Mouse (Mus musculus): ENCODE data around the gene Fam120b.

Fam120b gene

GRCm38 (mm10) chr17:15395997-15396675 is at the start of gene Fam120b:
Gene Fam120b (plus strand): TSS chr17:15396202.
- peak; percentile 88 for DNase-seq

DNA sequence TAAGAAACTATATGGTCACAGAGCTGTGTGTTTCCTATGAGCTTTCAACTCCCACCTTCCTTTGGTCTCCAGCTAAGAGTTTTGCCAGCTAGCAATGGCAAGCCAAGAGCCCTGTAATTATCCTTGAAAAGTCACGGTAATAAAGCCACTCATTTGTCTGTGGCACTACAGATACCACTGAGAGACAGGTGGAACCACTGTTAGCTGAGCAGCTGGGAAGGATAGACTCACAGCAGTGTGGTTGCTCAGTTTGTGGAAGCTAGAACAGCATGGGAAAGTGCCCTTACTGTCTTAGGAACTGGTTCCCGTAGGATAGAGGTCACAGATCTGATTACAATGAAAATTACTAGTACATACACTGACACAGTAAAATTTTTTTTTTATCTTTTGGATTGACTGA is 45.9 kb upstream of the Fam120b start:
- DNase-seq, result no peak

DNA sequence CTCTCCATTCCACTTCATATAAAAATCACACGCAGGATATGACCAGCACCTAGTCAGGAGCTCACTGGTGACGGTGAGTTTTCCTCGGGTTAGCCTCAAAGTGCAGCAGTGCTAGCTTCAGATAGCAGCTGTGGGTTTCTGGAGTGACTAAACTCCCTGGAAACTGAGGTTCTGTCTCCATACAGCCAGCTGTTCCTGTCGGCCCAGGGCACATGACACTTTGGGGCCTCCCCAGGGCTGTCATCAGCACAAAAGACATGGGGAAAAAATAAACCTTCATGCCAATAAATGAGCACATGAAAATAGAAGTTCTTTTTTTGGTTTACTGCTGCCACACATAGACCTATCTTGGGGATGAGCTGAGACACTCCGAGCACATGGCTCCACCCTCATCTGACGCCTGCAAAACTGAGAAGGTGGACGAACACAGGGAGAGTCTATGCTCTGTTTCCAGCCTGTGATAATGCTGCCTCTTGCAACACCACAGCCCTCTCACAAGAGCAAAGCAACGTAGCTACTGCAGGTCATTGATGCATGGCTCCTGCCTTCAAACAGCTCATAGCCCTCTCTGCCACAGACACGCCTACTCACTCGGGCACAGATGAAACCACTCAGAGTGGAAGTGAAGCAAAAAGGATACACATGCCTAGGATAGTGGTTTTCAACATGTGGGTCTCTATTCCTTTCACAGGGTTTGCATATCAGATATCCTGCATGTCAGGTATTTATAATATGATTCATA is 43.0 kb upstream of the Fam120b start:
- no peak for DNase-seq

DNA sequence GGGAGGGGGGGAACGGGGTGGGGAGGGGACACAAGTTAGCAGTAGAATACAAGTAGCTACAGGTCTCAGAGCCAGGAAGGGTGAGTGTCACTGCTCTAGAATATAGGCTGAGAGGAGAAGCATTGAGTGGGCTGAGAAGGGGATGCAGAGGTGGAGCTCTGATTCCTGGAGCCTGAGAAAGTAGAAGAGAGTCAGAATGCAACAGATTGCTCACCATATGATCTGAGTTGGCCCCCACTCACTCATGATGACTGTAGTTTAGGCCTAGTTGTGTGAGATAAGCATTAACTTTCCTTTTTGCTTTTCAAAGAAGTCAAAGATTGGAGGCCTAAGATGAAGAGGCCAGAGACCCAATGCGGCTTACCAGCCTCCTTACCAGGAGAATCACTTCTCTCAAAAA is 42.0 kb upstream of the Fam120b start:
- no peak for DNase-seq

- DNase-seq, result no peak
These were observed 40.9 kb upstream of the Fam120b start for GRCm38 (mm10) chr17:15355072-15355471.

DNA sequence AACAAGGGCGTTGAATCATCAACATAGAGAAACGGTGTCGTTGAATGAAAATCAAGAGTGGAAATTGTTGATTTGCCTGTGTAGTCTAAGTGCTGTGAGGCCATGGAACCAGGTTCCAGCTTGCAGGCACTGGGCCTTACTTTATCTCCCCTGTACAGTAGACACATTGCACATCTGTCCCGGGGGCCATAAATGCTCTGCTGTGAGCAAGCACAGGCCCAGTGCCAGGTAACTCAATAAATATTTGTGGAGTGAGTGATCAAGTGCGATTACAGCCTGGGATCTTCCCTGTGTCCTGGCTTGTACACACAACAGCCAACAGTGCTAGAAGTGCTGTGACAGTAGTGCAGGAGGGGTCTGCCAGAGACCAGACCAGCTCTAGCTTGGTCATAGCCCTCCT is 39.5 kb upstream of the Fam120b start:
- DNase-seq, result no peak

GRCm38 (mm10) chr17:15357071-15357470 is 38.9 kb upstream of the Fam120b start:
- DNase-seq, result no peak

DNA sequence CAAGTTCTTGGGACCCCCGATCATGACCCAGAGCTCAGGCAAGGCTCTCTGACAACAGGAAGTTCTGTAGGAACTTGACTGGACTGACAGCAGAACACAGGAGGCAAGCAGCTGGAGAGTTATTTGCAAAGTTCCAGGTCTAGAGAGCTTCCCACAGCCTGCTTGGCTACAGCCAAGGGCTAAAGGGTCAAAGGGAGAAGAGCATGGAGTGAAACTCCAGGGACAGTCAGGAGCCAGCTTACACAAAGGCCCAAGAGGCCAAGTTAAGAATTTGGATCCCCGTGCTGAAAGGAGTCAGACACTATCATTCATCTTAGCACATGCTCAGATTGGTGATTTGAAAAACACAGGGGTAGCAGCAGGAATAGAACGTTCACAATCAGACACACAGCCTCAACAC is 32.3 kb upstream of the Fam120b start:
- DNase-seq, result no peak

GRCm38 (mm10) chr17:15365650-15366049 is 30.4 kb upstream of the Fam120b start:
- DNase-seq, result no peak

- DNase-seq, result no peak
These were observed 25.6 kb upstream of the Fam120b start for GRCm38 (mm10) chr17:15370401-15370800.

GRCm38 (mm10) chr17:15371967-15372835 is 23.8 kb upstream of the Fam120b start:
- DNase-seq, result peak; percentile 57

GRCm38 (mm10) chr17:15372931-15373652 is 22.9 kb upstream of the Fam120b start:
- DNase-seq, result no peak

DNA sequence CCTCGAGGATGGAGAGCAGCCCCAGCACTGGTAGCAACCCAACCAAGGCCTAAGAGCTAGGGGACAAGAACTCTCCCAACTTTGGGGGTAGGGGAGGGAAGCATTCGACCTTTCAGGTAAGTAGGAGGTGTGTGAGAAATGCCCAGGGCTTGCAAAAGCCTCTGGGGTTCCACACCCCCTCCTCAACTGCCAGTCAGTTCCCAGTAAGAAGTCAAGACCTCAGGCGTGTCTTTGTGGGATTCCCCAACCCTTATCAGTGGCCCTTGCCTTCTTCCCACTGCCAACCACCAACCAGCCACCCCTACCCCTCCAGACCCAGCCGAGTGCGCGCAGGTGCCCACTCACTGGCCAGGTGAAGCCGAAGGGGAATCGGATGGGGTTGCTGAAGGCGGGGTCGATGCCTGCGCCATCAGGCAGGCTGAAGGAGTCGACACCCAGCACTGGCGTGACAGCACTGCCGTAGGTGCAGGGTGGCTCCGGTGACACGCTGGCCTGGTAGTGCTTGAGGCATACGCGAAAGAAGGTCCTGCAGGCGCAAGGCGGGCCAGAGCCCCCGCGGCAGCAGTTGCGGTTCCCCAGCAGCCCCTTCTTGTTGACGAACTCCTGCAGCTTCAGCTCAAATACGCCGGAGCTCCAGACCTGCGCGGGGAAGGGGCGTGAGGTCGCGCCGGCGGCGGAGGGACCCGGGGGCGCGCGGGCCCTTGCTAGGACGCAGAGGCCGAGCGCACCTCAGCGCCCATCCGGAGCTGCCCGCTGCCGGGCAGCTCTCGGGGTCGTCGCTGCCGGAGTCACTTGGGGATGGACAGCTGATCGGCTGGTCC is 21.5 kb upstream of the Fam120b start:
- DNase-seq, result peak; percentile 35

DNA sequence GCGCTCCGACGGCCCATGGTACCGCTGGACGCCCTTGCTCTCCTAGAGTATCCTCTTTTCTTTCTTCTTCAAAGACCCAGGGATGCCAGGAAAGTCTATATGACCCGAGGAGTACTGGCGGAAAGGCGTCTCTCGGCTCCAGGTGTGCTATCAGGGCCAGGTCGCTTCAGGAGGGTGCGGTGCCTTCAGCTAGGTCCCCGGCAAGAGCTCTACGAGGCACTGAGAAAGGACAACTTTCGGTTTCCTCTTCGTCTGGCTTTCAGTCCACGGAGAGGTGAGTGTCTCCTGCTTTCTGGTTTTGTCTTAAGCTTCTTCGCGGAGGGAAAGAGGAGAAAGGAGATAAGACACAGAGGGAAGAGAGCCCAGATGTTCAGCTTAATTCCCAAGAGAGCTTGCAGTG is 20.8 kb upstream of the Fam120b start:
- DNase-seq, result no peak

DNA sequence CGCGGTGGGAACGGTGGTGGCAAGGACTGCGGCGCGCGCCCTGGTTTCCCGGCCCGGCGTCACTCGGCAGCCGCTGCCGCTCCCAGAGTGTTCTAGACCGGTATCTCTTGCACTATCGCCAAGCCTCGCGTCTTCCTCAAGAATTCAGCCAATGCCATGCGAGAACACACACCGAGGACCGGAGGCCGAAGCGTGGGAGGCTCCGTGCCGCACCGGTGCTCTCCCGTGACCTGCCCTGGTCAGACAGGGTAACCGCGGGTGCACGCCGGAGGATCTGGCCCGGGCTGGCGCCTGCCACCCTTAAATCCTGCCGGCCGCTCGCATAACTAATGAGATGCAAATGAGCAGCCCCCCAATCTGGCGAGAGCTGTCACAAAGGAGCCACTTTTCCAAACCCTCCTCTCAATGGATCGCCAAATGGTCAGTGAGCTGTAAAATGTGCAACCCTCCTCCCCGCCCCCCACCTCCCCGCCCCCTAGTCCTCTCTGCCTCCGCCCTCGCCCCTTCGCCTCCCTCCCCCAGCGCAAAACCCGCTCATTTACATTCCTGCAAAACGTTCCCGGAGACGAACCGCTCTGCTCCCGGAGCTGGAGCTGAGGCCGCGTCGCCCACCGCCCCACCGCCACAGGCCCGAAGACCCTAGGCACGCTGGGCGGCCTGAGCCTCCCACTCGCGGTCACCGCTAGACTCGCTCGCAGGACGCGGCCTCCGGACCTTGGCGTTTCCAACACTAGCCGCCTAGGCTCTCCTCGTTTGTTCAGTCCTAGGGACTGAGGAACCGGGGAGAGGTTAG is 20.1 kb upstream of the Fam120b start:
- DNase-seq, result peak; percentile 89

- no peak for DNase-seq
These were observed 19.4 kb upstream of the Fam120b start, which contains the start of gene Dll1 for GRCm38 (mm10) chr17:15376494-15377181. Gene Dll1 (minus strand): TSS chr17:15376872.

- peak; percentile 43 for DNase-seq
These were observed 18.1 kb upstream of the Fam120b start for GRCm38 (mm10) chr17:15377901-15378300.

- DNase-seq, result no peak
These were observed 17.4 kb upstream of the Fam120b start for GRCm38 (mm10) chr17:15378413-15379109.

DNA sequence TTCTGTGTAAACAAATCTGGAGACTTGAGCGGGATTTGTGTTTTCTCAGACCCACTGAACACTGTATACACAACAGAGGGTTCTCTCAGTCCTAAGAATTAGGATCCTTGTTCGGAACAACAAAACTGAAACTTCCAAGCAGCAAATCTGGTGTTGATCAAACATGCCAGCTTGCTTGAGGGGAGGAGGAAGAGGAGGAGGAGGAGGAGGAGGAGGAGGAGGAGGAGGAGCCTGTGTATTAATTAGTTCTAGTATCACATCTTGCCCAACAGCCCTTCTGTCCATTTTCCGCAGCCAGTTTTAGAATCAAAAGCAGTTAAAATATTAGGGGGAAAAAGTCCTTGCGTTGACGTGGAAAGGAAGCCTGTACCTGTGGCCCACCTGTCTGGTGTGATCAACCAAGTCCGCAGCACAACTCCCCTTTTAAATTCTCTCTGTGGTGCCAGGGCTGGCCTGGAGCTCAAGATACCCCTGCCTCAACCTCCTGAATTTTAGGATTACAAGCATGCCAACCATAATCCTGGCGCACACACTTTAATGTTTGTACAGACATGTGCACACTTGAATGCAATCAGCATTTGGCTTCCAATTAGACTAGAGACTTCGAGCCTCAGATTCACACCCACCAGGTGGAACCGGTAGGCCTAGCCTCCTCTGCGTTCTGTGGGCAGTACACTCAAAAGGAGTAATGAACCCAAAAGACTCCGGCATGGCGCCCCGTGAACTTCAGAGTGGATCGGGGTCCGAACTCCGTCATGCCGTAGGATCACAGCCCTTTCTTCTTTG is 16.1 kb upstream of the Fam120b start:
- no peak for DNase-seq

All from kidney, adult 18-20 months (tissue).